13 mouse cellular contexts compared by ENCODE assay signal in the genomic region with DNA sequence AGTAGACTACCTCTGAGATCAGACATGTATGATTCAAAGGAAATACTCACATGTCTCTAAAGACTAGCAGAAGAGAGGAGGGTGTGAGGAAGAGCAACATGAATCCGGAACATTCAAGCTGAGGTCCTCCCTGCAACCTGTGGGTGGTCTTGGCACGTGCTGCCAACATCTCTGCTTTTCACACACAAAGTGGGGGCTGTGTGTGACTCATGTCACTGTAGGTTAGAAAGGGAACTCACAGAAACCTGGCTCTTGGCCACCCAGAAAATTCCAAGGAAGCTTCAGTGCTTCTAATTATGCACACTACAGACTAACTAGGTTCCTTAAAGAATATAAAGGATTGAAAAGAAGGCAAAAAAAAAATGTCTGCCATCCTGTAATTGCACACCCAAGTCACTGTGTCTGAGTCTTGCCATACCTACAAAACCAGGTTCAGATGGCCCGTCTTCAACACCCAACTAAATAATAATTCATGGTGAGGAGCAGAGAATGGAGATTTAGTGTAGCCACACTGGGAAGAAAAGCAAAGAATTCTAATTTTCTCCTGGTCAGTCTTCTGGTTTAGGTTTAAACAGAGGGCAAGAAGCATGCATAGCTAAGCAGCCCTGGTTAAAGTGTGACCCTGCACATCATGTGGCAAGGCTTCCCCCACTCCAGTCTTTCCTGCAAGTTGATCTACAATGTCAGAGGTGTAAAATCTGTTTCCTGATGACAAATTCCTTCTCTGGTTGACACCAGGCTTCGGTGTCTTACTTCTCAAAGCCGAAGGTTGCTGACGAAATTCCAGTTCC.
DNase-seq lines count a peak whose midpoint lies in the region; ATAC-seq lines count a peak whose summit lies in the region.
"Had no signal": no experiment of that assay in that cellular context is flagged by ENCODE, and none has a peak within 500 bp of the region (broad histone marks: within the 10 kb centered on the region; RNA-seq: fewer than 3 reads in every experiment).

No protein-coding gene starts in this region.

- no peak overlapping the region for H3K27ac ChIP-seq in hindbrain, embryonic 16.5 days (ENCODE audit: low read depth, low read length)
- H3K27ac ChIP-seq: midbrain, embryonic 12.5 days had no signal

- no peak overlapping the region for H3K4me2 ChIP-seq in hindbrain, embryonic 16.5 days (ENCODE audit: low read length)
- H3K4me2 ChIP-seq: midbrain, embryonic 12.5 days had no signal

- peak; percentile 14 for DNase-seq in layer of hippocampus, adult 11-12 months (ENCODE audit: low spot score)
- no peak for DNase-seq in layer of hippocampus, postnatal 10 days (ENCODE audit: low spot score in 2 of 2)
- DNase-seq in kidney, adult 18-20 months: peak; percentile 31
- DNase-seq in kidney, postnatal 4 days: peak; percentile 23 to 39
- DNase-seq in right cerebral cortex, postnatal 14 days: peak; percentile 40
- no peak for DNase-seq in adrenal gland, postnatal 14 days
- DNase-seq: heart, postnatal 36 days; liver had no signal

- H3K36me3 ChIP-seq in hindbrain, embryonic 16.5 days (ENCODE audit: control insufficient read depth, insufficient read depth, low read length): no peaks in the 10 kb centered on the region
- H3K36me3 ChIP-seq: midbrain, embryonic 12.5 days had no signal

- H3K4me3 ChIP-seq in hindbrain, embryonic 16.5 days (ENCODE audit: low read length): no peak overlapping the region
- H3K4me3 ChIP-seq: midbrain, embryonic 12.5 days had no signal

- H3K9me3 ChIP-seq in hindbrain, embryonic 16.5 days (ENCODE audit: control insufficient read depth, low read length): no peaks in the 10 kb centered on the region
- H3K9me3 ChIP-seq: midbrain, embryonic 12.5 days had no signal

- no peak overlapping the region for H3K9ac ChIP-seq in hindbrain, embryonic 16.5 days (ENCODE audit: low read depth, low read length)
- H3K9ac ChIP-seq: midbrain, embryonic 12.5 days had no signal

- no peaks in the 10 kb centered on the region for H3K4me1 ChIP-seq in hindbrain, embryonic 16.5 days (ENCODE audit: control insufficient read depth, insufficient read depth, low read depth, low read length)
- H3K4me1 ChIP-seq: midbrain, embryonic 12.5 days had no signal

- ATAC-seq in monocyte, adult 5-6 weeks (replicated peaks; ENCODE audit: insufficient number of reproducible peaks, low FRiP score, low TSS enrichment, poor library complexity, severe bottlenecking): no peak
- ATAC-seq in hindbrain, embryonic 16.5 days: no peak
- ATAC-seq: CD4-positive, CD25-positive, alpha-beta regulatory T cell, adult 4 months; lung, postnatal 0 days had no signal

- WGBS in hindbrain, embryonic 16.5 days: 84% methylated on average over 6 of the region's 6 CpGs

- H3K27me3 ChIP-seq in hindbrain, embryonic 16.5 days (replicated peaks; ENCODE audit: control insufficient read depth, insufficient read depth, low read length): no peaks in the 10 kb centered on the region
- H3K27me3 ChIP-seq: midbrain, embryonic 12.5 days had no signal

Comparison
In these comparisons a context has a peak if more than half of its experiments do, and no peak if none do; other contexts are left out.
1. DNase-seq: peak in layer of hippocampus, adult 11-12 months (single experiment), kidney, adult 18-20 months (single experiment), kidney, postnatal 4 days (2 of 2) and right cerebral cortex, postnatal 14 days (single experiment); none in layer of hippocampus, postnatal 10 days (0 of 2) and adrenal gland, postnatal 14 days (single experiment).